Mouse (Mus musculus) CH12.LX (cell line): ENCODE results near the gene Atad5. TPM values are rescaled to one million over a fixed set of nuclear protein-coding genes. Genes with fewer than 3 reads are reported as not detected.

Experiments
- DNase-seq: peaks from one replicate; pipeline ENCODE4 v3.0.0-alpha.2; 2013; ENCODE audit errors: extremely low read depth
- H3K27ac ChIP-seq: 2 replicates; pipeline ENCODE4 v1.5.1; 2012; ENCODE audit warnings: low read depth, mild to moderate bottlenecking, control low read depth, moderate library complexity; ENCODE audit not compliant: insufficient read depth
- H3K27me3 ChIP-seq: replicated peaks from 2 replicates; pipeline ENCODE3; 2012; ENCODE audit warnings: inconsistent platforms
- H3K36me3 ChIP-seq, 2 experiments: replicated peaks in 1 of 2; 2 replicates each; pipeline versions ENCODE3 to v1.6.1; 2012; ENCODE audit warnings: inconsistent platforms in 1 of 2, low read length in 1 of 2, mild to moderate bottlenecking in 1 of 2, mixed read lengths in 1 of 2, moderate library complexity in 1 of 2; ENCODE audit not compliant: control insufficient read depth in 1 of 2, insufficient read depth in 1 of 2
- H3K4me1 ChIP-seq, 2 experiments: 2 replicates each; pipeline ENCODE4 v1.6.1; 2012; ENCODE audit warnings: inconsistent platforms in 1 of 2, moderate library complexity in 1 of 2; ENCODE audit not compliant: insufficient read depth in 2 of 2, control insufficient read depth in 1 of 2
- H3K4me2 ChIP-seq: 2 replicates; pipeline ENCODE4 v1.6.1; 2012; ENCODE audit warnings: low read depth, mild to moderate bottlenecking, control low read depth; ENCODE audit not compliant: poor library complexity, insufficient read depth, severe bottlenecking
- H3K4me3 ChIP-seq, 3 experiments: fragments of 150-350 bp in 1 of 3; sonication (generic) in 1 of 3; replicated peaks in 1 of 3; 2 replicates each; pipeline versions ENCODE3 to v1.5.1; 2011 to 2012; ENCODE audit warnings: low read depth in 2 of 3, low read length in 2 of 3, mild to moderate bottlenecking in 2 of 3, moderate library complexity in 2 of 3, control low read depth in 1 of 3, improper control_type of control experiment in 1 of 3, inconsistent platforms in 1 of 3, mixed read lengths in 1 of 3; ENCODE audit not compliant: poor library complexity in 1 of 3
- H3K79me2 ChIP-seq: replicated peaks from 2 replicates; pipeline ENCODE4 v1.6.1; 2012; ENCODE audit warnings: mild to moderate bottlenecking, moderate library complexity; ENCODE audit not compliant: control insufficient read depth, poor library complexity, insufficient read depth, severe bottlenecking; ENCODE audit errors: extremely low read depth
- H3K9ac ChIP-seq: 2 replicates; pipeline ENCODE4 v1.6.1; 2012; ENCODE audit warnings: low read depth, mild to moderate bottlenecking, control low read depth, moderate library complexity; ENCODE audit not compliant: insufficient read depth
- H3K9me3 ChIP-seq: replicated peaks from 2 replicates; pipeline ENCODE3; 2012; ENCODE audit warnings: low read length, inconsistent platforms, mixed read lengths
- BHLHE40 ChIP-seq: IDR thresholded peaks from 2 replicates; pipeline ENCODE4 v1.6.1; 2011; ENCODE audit warnings: mild to moderate bottlenecking, low read depth, low read length, improper control_type of control experiment
- CHD1 ChIP-seq: IDR thresholded peaks from 2 replicates; pipeline ENCODE4 v1.6.1; 2012; ENCODE audit warnings: low read depth, low read length, improper control_type of control experiment, inconsistent platforms
- CHD2 ChIP-seq: IDR thresholded peaks from 2 replicates; pipeline ENCODE4 v1.6.1; 2011; ENCODE audit warnings: low read length, improper control_type of control experiment
- E2F4 ChIP-seq: IDR thresholded peaks from 2 replicates; pipeline ENCODE4 v1.6.1; 2011; ENCODE audit warnings: low read depth, low read length, improper control_type of control experiment; ENCODE audit not compliant: insufficient replicate concordance
- ELF1 ChIP-seq: IDR thresholded peaks from 2 replicates; pipeline ENCODE4 v1.6.1; 2014; ENCODE audit warnings: low read depth, mild to moderate bottlenecking, inconsistent platforms, low read length, improper control_type of control experiment
- EP300 ChIP-seq: IDR thresholded peaks from 2 replicates; pipeline ENCODE4 v1.6.1; 2011; ENCODE audit warnings: low read length, improper control_type of control experiment
- GABPA ChIP-seq: IDR thresholded peaks from 2 replicates; pipeline ENCODE4 v1.6.1; 2012; ENCODE audit warnings: low read depth, low read length, improper control_type of control experiment, inconsistent platforms; ENCODE audit not compliant: insufficient replicate concordance
- HCFC1 ChIP-seq: IDR thresholded peaks from 2 replicates; pipeline ENCODE4 v1.6.1; 2012; ENCODE audit warnings: low read depth, mild to moderate bottlenecking, inconsistent platforms, low read length, improper control_type of control experiment
- IRF4 ChIP-seq: IDR thresholded peaks from 2 replicates; pipeline ENCODE4 v1.6.1; 2014; ENCODE audit warnings: low read depth, mild to moderate bottlenecking, inconsistent platforms, low read length, improper control_type of control experiment
- JUN ChIP-seq: IDR thresholded peaks from 2 replicates; pipeline ENCODE4 v1.6.1; 2011; ENCODE audit warnings: low read depth, mild to moderate bottlenecking, low read length, improper control_type of control experiment, moderate library complexity; ENCODE audit not compliant: insufficient read depth
- KAT2A ChIP-seq: IDR thresholded peaks from 2 replicates; pipeline ENCODE4 v1.6.1; 2012; ENCODE audit warnings: low read length, improper control_type of control experiment, inconsistent platforms; ENCODE audit not compliant: insufficient replicate concordance
- MAX ChIP-seq: IDR thresholded peaks from 2 replicates; pipeline ENCODE4 v1.6.1; 2011; ENCODE audit warnings: low read length, improper control_type of control experiment
- MAZ ChIP-seq: IDR thresholded peaks from 2 replicates; pipeline ENCODE4 v1.6.1; 2012; ENCODE audit warnings: low read depth, mild to moderate bottlenecking, inconsistent platforms, low read length, improper control_type of control experiment, moderate library complexity
- MXI1 ChIP-seq: IDR thresholded peaks from 2 replicates; pipeline ENCODE4 v1.6.1; 2011; ENCODE audit warnings: mild to moderate bottlenecking, low read depth, low read length, improper control_type of control experiment
- MYC ChIP-seq: IDR thresholded peaks from 2 replicates; pipeline ENCODE4 v1.6.1; 2011; ENCODE audit warnings: low read depth, mild to moderate bottlenecking, improper control_type of control experiment, low read length
- NELFE ChIP-seq: IDR thresholded peaks from 2 replicates; pipeline ENCODE4 v1.6.1; 2011; ENCODE audit warnings: low read depth, low read length, improper control_type of control experiment
- PAX5 ChIP-seq: IDR thresholded peaks from 2 replicates; pipeline ENCODE4 v1.6.1; 2012; ENCODE audit warnings: low read length, inconsistent platforms, mixed read lengths
- POLR2A ChIP-seq: IDR thresholded peaks from 2 replicates; pipeline ENCODE4 v1.6.1; 2011; ENCODE audit warnings: low read depth, mild to moderate bottlenecking, improper control_type of control experiment, low read length
- RAD21 ChIP-seq: IDR thresholded peaks from 2 replicates; pipeline ENCODE4 v1.6.1; 2011; ENCODE audit warnings: low read depth, mild to moderate bottlenecking, low read length, improper control_type of control experiment, moderate library complexity
- RCOR1 ChIP-seq: conservative IDR thresholded peaks from 2 replicates; pipeline ENCODE4 v1.6.1; 2012; ENCODE audit warnings: low read depth, mild to moderate bottlenecking, inconsistent platforms, low read length, improper control_type of control experiment
- SIN3A ChIP-seq: IDR thresholded peaks from 2 replicates; pipeline ENCODE4 v1.6.1; 2012; ENCODE audit warnings: low read length, improper control_type of control experiment, inconsistent platforms
- SMC3 ChIP-seq: IDR thresholded peaks from 2 replicates; pipeline ENCODE4 v1.6.1; 2011; ENCODE audit warnings: low read depth, low read length, improper control_type of control experiment
- TCF12 ChIP-seq: IDR thresholded peaks from 2 replicates; pipeline ENCODE4 v1.6.1; 2014; ENCODE audit warnings: low read depth, mild to moderate bottlenecking, inconsistent platforms, low read length, improper control_type of control experiment
- UBTF ChIP-seq: IDR thresholded peaks from 2 replicates; pipeline ENCODE4 v1.6.1; 2012; ENCODE audit warnings: low read depth, mild to moderate bottlenecking, inconsistent platforms, low read length, improper control_type of control experiment, moderate library complexity
- USF1 ChIP-seq: IDR thresholded peaks from 2 replicates; pipeline ENCODE4 v1.6.1; 2014; ENCODE audit warnings: low read depth, mild to moderate bottlenecking, inconsistent platforms, low read length, improper control_type of control experiment
- USF2 ChIP-seq: conservative IDR thresholded peaks from 2 replicates; pipeline ENCODE4 v1.6.1; 2011; ENCODE audit warnings: low read depth, low read length, improper control_type of control experiment
- ZKSCAN1 ChIP-seq: IDR thresholded peaks from 2 replicates; pipeline ENCODE4 v1.6.1; 2012; ENCODE audit warnings: low read depth, inconsistent platforms, low read length, improper control_type of control experiment, borderline replicate concordance
- ZMIZ1 ChIP-seq: IDR thresholded peaks from 2 replicates; pipeline ENCODE4 v1.6.1; 2012; ENCODE audit warnings: low read depth, mild to moderate bottlenecking, inconsistent platforms, low read length, improper control_type of control experiment
- dilution Hi-C: fragments of 300-500 bp; cut with MboI; formaldehyde crosslinking; loops from 2 replicates; pipeline ENCODE4 v1.14.3; 2020; ENCODE audit warnings: low sequenced_read_pairs; ENCODE audit not compliant: extremely low pct_unique_long_range_greater_than_20kb, extremely low pct_ligation_motif_present
- in situ Hi-C: fragments of 300-500 bp; cut with MboI; formaldehyde crosslinking; loops from 3 replicates; pipeline ENCODE4 v1.14.3; 2019; ENCODE audit warnings: low sequenced_read_pairs, low pct_ligation_motif_present, low pct_unique_long_range_greater_than_20kb, mixed read lengths
- polyA plus RNA-seq: library from polyadenylated mRNA; unstranded; fragments of >175 nt; gene quantifications from 2 replicates; pipeline ENCODE4 v1.2.1, GENCODE M21; 2012; ENCODE audit warnings: low read depth; ENCODE audit not compliant: insufficient read length
- total RNA-seq, 2 experiments: library from RNA; depleted of rRNA; stranded (reverse); fragments of 300-350 nt in 1 of 2; fragments of >200 nt in 1 of 2; gene quantifications; 2 replicates each; pipeline ENCODE4 v1.2.3; 2012 to 2014

The Atad5 gene
- total and polyA plus RNA-seq, 3 experiments, result 24.0 to 46.3 (median 35.2) TPM

DNA sequence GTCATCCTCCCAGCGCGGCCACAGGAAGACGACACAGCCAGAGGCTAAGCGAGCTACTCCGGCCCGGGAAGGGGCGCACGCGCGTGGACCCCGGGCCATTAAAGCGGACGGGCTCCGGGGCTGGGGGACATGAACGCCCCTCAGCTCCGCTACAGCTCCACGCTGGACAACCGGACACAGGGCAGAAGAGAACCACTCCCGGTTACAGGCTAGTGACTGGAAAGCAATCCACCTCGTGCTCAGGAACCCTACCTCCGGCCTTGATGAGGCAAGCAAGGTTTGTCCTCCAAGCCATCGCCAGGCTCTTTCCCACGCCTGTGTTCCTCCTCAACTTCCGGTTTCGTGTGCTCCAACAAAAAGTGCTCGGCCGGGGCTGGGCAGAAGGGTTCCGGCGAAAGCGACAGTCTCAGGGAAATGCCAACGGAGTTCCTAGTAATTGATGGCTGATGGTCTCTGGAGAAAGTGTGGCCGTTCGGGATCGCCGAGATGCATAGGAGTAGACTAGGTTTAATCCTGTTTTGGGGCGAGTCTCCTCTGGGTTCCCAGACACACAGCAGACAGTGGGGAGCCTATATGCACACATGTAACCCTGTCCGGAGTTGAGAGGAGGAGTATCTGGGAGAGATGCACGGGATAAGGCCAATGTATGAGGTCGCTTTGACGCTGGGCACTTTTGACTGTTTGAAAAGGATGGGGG is 52.8 kb downstream of the Atad5 start, which contains the start of gene Tefm (continued):
- TF ChIP-seq USF1, result no peak
- TF ChIP-seq KAT2A, result peak; percentile 81; the same call in 1 of the 2 replicates
- peak; percentile 93 for TF ChIP-seq MXI1
- no peak for TF ChIP-seq USF2
- peak; percentile 98 for TF ChIP-seq TCF12
- peak; percentile 91 for TF ChIP-seq MYC
- TF ChIP-seq CHD1, result no peak
- 0 out of 2 replicates have a peak, but pooled peaks have one; percentile 41 for TF ChIP-seq RCOR1
- TF ChIP-seq RAD21, result no peak; the same call in 1 of the 2 replicates
- no peak for TF ChIP-seq ZKSCAN1
- no peak; the same call in none of the 2 replicates for TF ChIP-seq BHLHE40
- TF ChIP-seq MAZ, result peak; percentile 89
- no peak for TF ChIP-seq PAX5
- TF ChIP-seq SIN3A, result peak; percentile 95

DNA sequence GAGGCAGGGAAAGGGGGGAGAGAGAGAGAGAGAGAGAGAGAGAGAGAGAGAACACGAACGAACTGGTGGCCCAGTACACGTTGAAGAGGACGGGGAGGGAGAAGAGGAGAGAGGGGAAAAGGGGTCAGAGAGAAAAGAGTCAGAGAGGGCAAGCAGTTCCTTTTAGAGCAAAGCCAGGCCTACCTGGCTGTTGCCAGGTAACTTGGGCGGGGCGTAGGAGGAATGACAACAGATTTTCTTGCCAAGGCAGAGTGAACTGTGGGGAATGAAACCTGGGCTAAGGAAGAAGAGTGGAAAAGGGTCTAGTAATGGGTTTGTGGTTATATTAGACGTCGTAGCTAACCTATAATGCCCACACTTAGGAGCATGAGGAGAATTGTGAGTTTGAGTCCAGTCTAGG is 53.7 kb downstream of the Atad5 start:
- peaks cover 13 to 25% of the 10 kb centered on the region in 2 experiments for H3K36me3 ChIP-seq
- H3K27me3 ChIP-seq, result no peaks in the 10 kb centered on the region
- in situ Hi-C loops, result loop anchor here (5.0 kb wide), 1 partner anchor 101 kb away; no protein-coding TSS in a partner anchor
- H3K79me2 ChIP-seq, result peaks cover 30% of the 10 kb centered on the region
- DNase-seq, result no peak
- peak overlapping the region; percentile 76 for H3K4me2 ChIP-seq
- H3K9ac ChIP-seq, result peak overlapping the region; percentile 64
- dilution Hi-C loops, result no loop called here
- H3K27ac ChIP-seq, result no peak overlapping the region
- H3K9me3 ChIP-seq, result no peaks in the 10 kb centered on the region
- peak overlapping the region; percentile 68 to 96 (median 80) for H3K4me3 ChIP-seq
- TF ChIP-seq CHD2, result no peak
- TF ChIP-seq USF1, result no peak
- no peak for TF ChIP-seq MYC
- no peak; the same call in 1 of the 2 replicates for TF ChIP-seq HCFC1
- TF ChIP-seq E2F4, result no peak
- no peak for TF ChIP-seq ZMIZ1
- TF ChIP-seq UBTF, result no peak
- no peak for TF ChIP-seq NELFE
- TF ChIP-seq MAX, result no peak
- TF ChIP-seq RCOR1, result no peak
- TF ChIP-seq CHD1, result no peak
- TF ChIP-seq POLR2A, result no peak
- no peak for TF ChIP-seq IRF4
- no peak for TF ChIP-seq ELF1
- TF ChIP-seq RAD21, result no peak
- no peak for TF ChIP-seq GABPA
- no peak for TF ChIP-seq JUN
- no peak for TF ChIP-seq EP300
- TF ChIP-seq SMC3, result no peak
- peaks cover 9 to 67% of the 10 kb centered on the region in 2 experiments for H3K4me1 ChIP-seq
